Mouse (Mus musculus) thymus, adult 2 months (tissue): ENCODE data around the gene Rhbdf2.

Source experiments
- CTCF ChIP-seq: fragments of 200-500 bp; IDR thresholded peaks from 2 replicates; pipeline ENCODE4 v1.5.1; 2012; ENCODE audit warnings: mild to moderate bottlenecking, control low read depth, low read length, moderate library complexity, borderline replicate concordance; ENCODE audit not compliant: control insufficient read depth, poor library complexity, insufficient read depth; ENCODE audit errors: extremely low read depth
- POLR2A ChIP-seq: fragments of 200-500 bp; IDR thresholded peaks from 2 replicates; pipeline ENCODE4 v1.6.1; 2012; ENCODE audit warnings: mild to moderate bottlenecking, low read length, control low read depth, moderate library complexity; ENCODE audit not compliant: control insufficient read depth, poor library complexity, insufficient read depth; ENCODE audit errors: extremely low read depth

GRCm38 (mm10) chr11:116592428-116592827, 34.4 kb downstream of the Rhbdf2 start:
- TF ChIP-seq CTCF (peak; percentile 95), POLR2A (no peak)
